8 mouse cellular contexts compared by ENCODE assay signal in the genomic region with DNA sequence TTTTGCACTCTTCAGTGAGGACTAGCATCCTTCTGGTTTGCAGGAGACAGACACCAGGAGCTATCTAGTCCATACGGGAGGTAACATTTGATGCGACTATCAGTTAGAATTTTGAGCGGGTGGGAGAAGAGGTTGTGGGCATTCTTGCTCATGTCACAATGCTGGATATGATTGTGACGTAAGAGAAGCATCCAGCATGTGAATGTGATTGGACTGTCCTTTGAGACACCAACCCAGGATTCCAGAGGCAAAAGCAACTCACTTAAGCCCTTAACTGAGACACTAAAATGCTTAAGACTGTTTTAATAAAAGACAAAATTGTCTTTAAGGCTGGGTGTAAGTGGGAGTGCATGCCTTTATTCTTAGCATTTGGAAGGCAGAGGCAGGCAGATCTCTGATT. TPM values are rescaled to one million over a fixed set of nuclear protein-coding genes. Genes with fewer than 3 reads are reported as not detected.
DNase-seq lines count a peak whose midpoint lies in the region; ATAC-seq and TF ChIP-seq lines count a peak whose summit lies in the region.
"Had no signal": no experiment of that assay in that cellular context is flagged by ENCODE, and none has a peak within 500 bp of the region (broad histone marks: within the 10 kb centered on the region; RNA-seq: fewer than 3 reads in every experiment).

Gene Atad1 (minus strand): TSS at position 101 of the 400 bp plus-strand sequence.

- TF ChIP-seq CTCF in C2C12 (IDR thresholded peaks at IDR 0.05; ENCODE audit: control insufficient read depth, insufficient read depth, insufficient read length), result no peak

- in situ Hi-C loops in ES-E14 (cut with MboI; ENCODE audit: low sequenced_read_pairs in 2 of 2, unreplicated experiment in 2 of 2), result no loop called here

- H3K27me3 ChIP-seq in C2C12 (ENCODE audit: control insufficient read depth, insufficient read depth, insufficient read length), result no peaks in the 10 kb centered on the region
- H3K27me3 ChIP-seq in forebrain, embryonic 13.5 days, result no peaks in the 10 kb centered on the region
- H3K27me3 ChIP-seq in hindbrain, embryonic 10.5 days (ENCODE audit: insufficient read depth, poor library complexity, severe bottlenecking), result no peaks in the 10 kb centered on the region
- no peaks in the 10 kb centered on the region for H3K27me3 ChIP-seq in liver, embryonic 12.5 days (replicated peaks)

- no peak within 1 kb of the TSS for H3K9ac ChIP-seq in ES-E14 (ENCODE audit: insufficient read depth, low read depth, low read length, poor library complexity, severe bottlenecking)
- H3K9ac ChIP-seq in forebrain, embryonic 13.5 days, result no peak within 1 kb of the TSS
- no peak within 1 kb of the TSS for H3K9ac ChIP-seq in liver, embryonic 12.5 days

- no peaks in the 10 kb centered on the region for H3K79me2 ChIP-seq in C2C12 (ENCODE audit: control insufficient read depth, insufficient read depth)

- H3K27ac ChIP-seq in ES-E14 (ENCODE audit: insufficient read depth, low read depth, low read length, poor library complexity, severe bottlenecking), result no peak within 1 kb of the TSS
- H3K27ac ChIP-seq in forebrain, embryonic 13.5 days, result no peak within 1 kb of the TSS
- no peak within 1 kb of the TSS for H3K27ac ChIP-seq in hindbrain, embryonic 10.5 days
- no peak within 1 kb of the TSS for H3K27ac ChIP-seq in liver, embryonic 12.5 days

- H3K4me2 ChIP-seq in forebrain, embryonic 13.5 days, result no peak within 1 kb of the TSS
- no peak within 1 kb of the TSS for H3K4me2 ChIP-seq in liver, embryonic 12.5 days

- no peaks in the 10 kb centered on the region for H3K79me3 ChIP-seq in C2C12 (ENCODE audit: low read depth)

- 97% methylated on average over 4 of the region's 4 CpGs for WGBS in forebrain, embryonic 13.5 days
- 92% methylated on average over 4 of the region's 4 CpGs for WGBS in hindbrain, embryonic 10.5 days
- WGBS in liver, embryonic 12.5 days (ENCODE audit: insufficient replicate concordance), result 75% methylated on average over 4 of the region's 4 CpGs

- H3K9me3 ChIP-seq in ES-E14 (ENCODE audit: control insufficient read depth, insufficient read depth, low read depth, low read length), result no peaks in the 10 kb centered on the region
- no peaks in the 10 kb centered on the region for H3K9me3 ChIP-seq in forebrain, embryonic 13.5 days (replicated peaks)
- no peaks in the 10 kb centered on the region for H3K9me3 ChIP-seq in hindbrain, embryonic 10.5 days
- H3K9me3 ChIP-seq in liver, embryonic 12.5 days (replicated peaks), result no peaks in the 10 kb centered on the region

- DNase-seq in ES-E14 (ENCODE audit: low read depth, low spot score), result no peak
- no peak for DNase-seq in hindbrain, embryonic 10.5 days (ENCODE audit: low spot score)
- no peak for DNase-seq in B cell, adult 2 months
- no peak for DNase-seq in cerebellum, postnatal 10 days

- peaks cover 0 to 5% of the 10 kb centered on the region in 2 experiments; a peak in 1 of 4 replicates for H3K4me1 ChIP-seq in ES-E14 (ENCODE audit: control insufficient read depth in 2 of 2, insufficient read depth in 2 of 2, low read length in 2 of 2, poor library complexity in 1 of 2)
- no peaks in the 10 kb centered on the region for H3K4me1 ChIP-seq in forebrain, embryonic 13.5 days
- H3K4me1 ChIP-seq in hindbrain, embryonic 10.5 days (replicated peaks), result no peaks in the 10 kb centered on the region
- H3K4me1 ChIP-seq in liver, embryonic 12.5 days, result no peaks in the 10 kb centered on the region

- ATAC-seq in forebrain, embryonic 13.5 days, result no peak
- no peak for ATAC-seq in liver, embryonic 12.5 days

- no peaks in the 10 kb centered on the region for H3K36me3 ChIP-seq in C2C12 (ENCODE audit: control insufficient read depth, insufficient read depth)
- no peaks in the 10 kb centered on the region; the same call in 1 of the 2 replicates for H3K36me3 ChIP-seq in ES-E14 (ENCODE audit: control insufficient read depth, insufficient read depth, low read length, poor library complexity, severe bottlenecking)
- no peaks in the 10 kb centered on the region for H3K36me3 ChIP-seq in forebrain, embryonic 13.5 days (ENCODE audit: poor library complexity, severe bottlenecking)
- H3K36me3 ChIP-seq in hindbrain, embryonic 10.5 days, result no peaks in the 10 kb centered on the region
- no peaks in the 10 kb centered on the region for H3K36me3 ChIP-seq in liver, embryonic 12.5 days

- no peak within 1 kb of the TSS for H3ac ChIP-seq in C2C12 (ENCODE audit: control insufficient read depth, insufficient read length, low read depth)

- H3K4me3 ChIP-seq in C2C12 (ENCODE audit: insufficient read depth, poor library complexity, severe bottlenecking), result no peak within 1 kb of the TSS
- H3K4me3 ChIP-seq in ES-E14 (ENCODE audit: insufficient read depth in 1 of 2, low read depth in 1 of 2, low read length in 2 of 2, poor library complexity in 1 of 2, severe bottlenecking in 1 of 2), result no peak within 1 kb of the TSS
- no peak within 1 kb of the TSS for H3K4me3 ChIP-seq in forebrain, embryonic 13.5 days
- no peak within 1 kb of the TSS for H3K4me3 ChIP-seq in hindbrain, embryonic 10.5 days
- H3K4me3 ChIP-seq in liver, embryonic 12.5 days, result no peak within 1 kb of the TSS
- H3K4me3 ChIP-seq: erythroblast, embryonic 14.5 days had no signal

TF ChIP-seq in C2C12, 6 proteins besides CTCF, POLR2A, EP300 and RAD21:
- TF ChIP-seq MAX (IDR thresholded peaks at IDR 0.05), result no peak
TF ChIP-seq in C2C12: peak in this region for 0.

TF ChIP-seq in ES-E14, 5 proteins besides CTCF, POLR2A, EP300 and RAD21:
- TF ChIP-seq ZC3H11A (IDR thresholded peaks at IDR 0.05; ENCODE audit: borderline replicate concordance, low read depth, low read length) (no peak), MAFK (IDR thresholded peaks at IDR 0.05; ENCODE audit: insufficient read depth, low read depth, low read length) (no peak), HCFC1 (IDR thresholded peaks at IDR 0.05; ENCODE audit: borderline replicate concordance, insufficient read depth, low read length) (no peak), ZNF384 (IDR thresholded peaks at IDR 0.05; ENCODE audit: low read depth, low read length) (no peak), CHD2 (IDR thresholded peaks at IDR 0.05; ENCODE audit: low read depth, low read length) (no peak)

RNA-seq across cellular contexts. Expression of gene Atad1, which starts in this region (rescaled TPM):
- polyA plus RNA-seq in C2C12 (2012; fragmentation: generic; extraction: Trizol), result 10.4 TPM
- 84.9 and 99.0 TPM in 2 replicates for total RNA-seq in ES-E14 (2012; rRNA removed)
- polyA plus RNA-seq in forebrain, embryonic 13.5 days (2015; fragmentation: Nextera tagmentation; extraction: Ambion mirVana), result 102 and 112 TPM in 2 replicates
- 72.7 and 77.5 TPM in 2 replicates for polyA plus RNA-seq in hindbrain, embryonic 10.5 days (2016; fragmentation: Nextera tagmentation; extraction: Ambion mirVana)
- polyA plus RNA-seq in liver, embryonic 12.5 days (2016; fragmentation: Nextera tagmentation; extraction: Ambion mirVana), result 32.2 and 32.3 TPM in 2 replicates
